Mouse (Mus musculus) embryonic facial prominence, embryonic 12.5 days (tissue): ENCODE measurements around the gene Olfr633. TPM values are rescaled to one million over a fixed set of nuclear protein-coding genes. Genes with fewer than 3 reads are reported as not detected.

Experiments used
- polyA plus RNA-seq: library from polyadenylated mRNA; unstranded; fragments of >200 nt; fragmentation: Nextera tagmentation; extraction: Ambion mirVana; gene quantifications from 2 replicates; pipeline ENCODE4 v1.2.1, GENCODE M21; 2016

Gene Olfr633
- polyA plus RNA-seq, 1 experiment from 2014 or later = not detected

Other genes with a start within 250 kb of the Olfr633 start
- gene Olfr243, start 229.8 kb upstream of the Olfr633 start, polyA plus RNA-seq = not detected in 2 replicates
- gene Olfr628, start 214.1 kb upstream of the Olfr633 start, polyA plus RNA-seq = not detected in 2 replicates
- gene Olfr629, start 199.5 kb upstream of the Olfr633 start, polyA plus RNA-seq = not detected in 2 replicates
- gene Olfr630, start 187.1 kb upstream of the Olfr633 start, polyA plus RNA-seq = not detected in 2 replicates
- not detected in 2 replicates for gene Olfr69, start 172.8 kb upstream of the Olfr633 start, polyA plus RNA-seq
- gene Olfr68, start 164.7 kb upstream of the Olfr633 start, polyA plus RNA-seq = not detected in 2 replicates
- not detected in 2 replicates for gene Olfr67, start 152.6 kb upstream of the Olfr633 start, polyA plus RNA-seq
- 883 and 936 TPM in 2 replicates for gene Hbb-bt, start 130.4 kb upstream of the Olfr633 start, polyA plus RNA-seq
- 706 and 771 TPM in 2 replicates for gene Hbb-bs, start 116.3 kb upstream of the Olfr633 start, polyA plus RNA-seq
- gene Hbb-bh2, start 103.9 kb upstream of the Olfr633 start, polyA plus RNA-seq = 0.32 TPM in 1 of 2 replicates, not detected in the other
- gene Hbb-bh1, start 101.3 kb upstream of the Olfr633 start, polyA plus RNA-seq = 537 and 696 TPM in 2 replicates
- gene Hbb-y, start 91.2 kb upstream of the Olfr633 start, polyA plus RNA-seq = 8,998 and 9,810 TPM in 2 replicates
- not detected in 2 replicates for gene Olfr66, start 58.2 kb upstream of the Olfr633 start, polyA plus RNA-seq
- gene Olfr64, start 50.0 kb upstream of the Olfr633 start, polyA plus RNA-seq = not detected in 2 replicates
- gene Olfr65, start 41.0 kb upstream of the Olfr633 start, polyA plus RNA-seq = not detected in 2 replicates
- gene Olfr631, start 15.6 kb upstream of the Olfr633 start, polyA plus RNA-seq = not detected in 2 replicates
- 0.06 TPM in 1 of 2 replicates, not detected in the other for gene Olfr632, start 10.1 kb upstream of the Olfr633 start, polyA plus RNA-seq
- gene Olfr635, start 26.7 kb downstream of the Olfr633 start, polyA plus RNA-seq = not detected in 2 replicates
- gene Olfr638, start 54.3 kb downstream of the Olfr633 start, polyA plus RNA-seq = not detected in 2 replicates
- 0.04 TPM in 1 of 2 replicates, not detected in the other for gene Olfr639, start 72.9 kb downstream of the Olfr633 start, polyA plus RNA-seq
- not detected in 2 replicates for gene Olfr640, start 81.1 kb downstream of the Olfr633 start, polyA plus RNA-seq
- not detected in 2 replicates for gene Olfr641, start 91.0 kb downstream of the Olfr633 start, polyA plus RNA-seq
- gene Olfr642, start 108.2 kb downstream of the Olfr633 start, polyA plus RNA-seq = not detected in 2 replicates
- gene 4930516K23Rik, start 117.0 kb downstream of the Olfr633 start, polyA plus RNA-seq = not detected in 2 replicates
- gene Olfr644, start 127.4 kb downstream of the Olfr633 start, polyA plus RNA-seq = not detected in 2 replicates
- not detected in 2 replicates for gene Olfr645, start 141.0 kb downstream of the Olfr633 start, polyA plus RNA-seq
- not detected in 2 replicates for gene Olfr646, start 160.4 kb downstream of the Olfr633 start, polyA plus RNA-seq
- not detected in 2 replicates for gene Ubqln5, start 185.4 kb downstream of the Olfr633 start, polyA plus RNA-seq
- not detected in 2 replicates for gene Olfr643, start 193.0 kb downstream of the Olfr633 start, polyA plus RNA-seq
- gene Ubqln3, start 198.8 kb downstream of the Olfr633 start, polyA plus RNA-seq = not detected in 2 replicates
- not detected in 2 replicates for gene Ubqlnl, start 206.1 kb downstream of the Olfr633 start, polyA plus RNA-seq
- 0.33 and 0.45 TPM in 2 replicates for gene Olfm5, start 220.4 kb downstream of the Olfr633 start, polyA plus RNA-seq
- 0.24 and 0.37 TPM in 2 replicates for gene Olfr648, start 239.0 kb downstream of the Olfr633 start, polyA plus RNA-seq